Mouse (Mus musculus) cortical plate, adult 2 months (tissue): Measurements from ENCODE around the gene Agbl3. TPM values are rescaled to one million over a fixed set of nuclear protein-coding genes. Genes with fewer than 3 reads are reported as not detected.

Source experiments
- H3K27ac ChIP-seq: fragments of 200-500 bp; 2 replicates; pipeline ENCODE4 v1.5.1; 2012; ENCODE audit warnings: low read length, control low read depth, inconsistent platforms; ENCODE audit not compliant: insufficient read depth
- H3K4me1 ChIP-seq: fragments of 200-500 bp; 2 replicates; pipeline ENCODE4 v1.6.1; 2011; ENCODE audit warnings: low read length; ENCODE audit not compliant: control insufficient read depth, insufficient read depth
- H3K4me3 ChIP-seq: fragments of 200-500 bp; 2 replicates; pipeline ENCODE4 v1.5.1; 2011; ENCODE audit warnings: mild to moderate bottlenecking, low read length, control low read depth; ENCODE audit not compliant: insufficient read depth
- CTCF ChIP-seq: fragments of 200-500 bp; IDR thresholded peaks from 2 replicates; pipeline ENCODE4 v1.5.1; 2011; ENCODE audit warnings: mild to moderate bottlenecking, control low read depth, low read length; ENCODE audit not compliant: insufficient read depth; ENCODE audit errors: extremely low read depth
- POLR2A ChIP-seq: fragments of 200-500 bp; IDR thresholded peaks from 2 replicates; pipeline ENCODE4 v1.6.1; 2011; ENCODE audit warnings: mild to moderate bottlenecking, low read length, control low read depth; ENCODE audit not compliant: insufficient read depth; ENCODE audit errors: extremely low read depth
- polyA plus RNA-seq: library from polyadenylated mRNA; depleted of rRNA; stranded (reverse); fragments of >200 nt; gene quantifications from 2 replicates; pipeline ENCODE4 v1.2.3, GENCODE M21; 2012; rRNA removed

The Agbl3 gene
- polyA plus RNA-seq, 1 experiment: 15.7 TPM

- Histone ChIP-seq H3K4me3 (no peak overlapping the region), H3K4me1 (peaks cover 2% of the 10 kb centered on the region; the same call in 1 of the 2 replicates), H3K27ac (no peak overlapping the region)
- TF ChIP-seq POLR2A: no peak
- TF ChIP-seq CTCF: no peak
Measured at GRCm38 (mm10) chr6:34901911-34902444, 121.7 kb downstream of the Agbl3 start.

- Histone ChIP-seq H3K4me1 (peaks cover 4% of the 10 kb centered on the region; the same call in 1 of the 2 replicates), H3K4me3 (no peak overlapping the region), H3K27ac (no peak overlapping the region)
- TF ChIP-seq CTCF (no peak), POLR2A (no peak)
Measured at GRCm38 (mm10) chr6:34902578-34902977, 122.3 kb downstream of the Agbl3 start.

- H3K27ac ChIP-seq: no peak overlapping the region
- no peak overlapping the region for H3K4me3 ChIP-seq
- no peak for TF ChIP-seq CTCF
- no peak for TF ChIP-seq POLR2A
- H3K4me1 ChIP-seq: peaks cover 6% of the 10 kb centered on the region; the same call in 1 of the 2 replicates
Measured at GRCm38 (mm10) chr6:34903441-34903840, 123.2 kb downstream of the Agbl3 start.

GRCm38 (mm10) chr6:34903851-34904250, 123.6 kb downstream of the Agbl3 start:
- Histone ChIP-seq H3K4me3 (no peak overlapping the region), H3K27ac (no peak overlapping the region), H3K4me1 (peaks cover 6% of the 10 kb centered on the region; the same call in 1 of the 2 replicates)
- TF ChIP-seq CTCF (no peak), POLR2A (no peak)

- no peak overlapping the region for H3K27ac ChIP-seq
- peaks cover 8% of the 10 kb centered on the region; the same call in 1 of the 2 replicates for H3K4me1 ChIP-seq
- no peak overlapping the region for H3K4me3 ChIP-seq
- TF ChIP-seq CTCF: no peak
- TF ChIP-seq POLR2A: no peak
Measured at GRCm38 (mm10) chr6:34904361-34904760, 124.1 kb downstream of the Agbl3 start.

- TF ChIP-seq POLR2A: no peak
- Histone ChIP-seq H3K4me3 (no peak overlapping the region), H3K4me1 (peaks cover 13% of the 10 kb centered on the region; the same call in 1 of the 2 replicates), H3K27ac (no peak overlapping the region)
Measured at GRCm38 (mm10) chr6:34906125-34906524, 125.9 kb downstream of the Agbl3 start.

GRCm38 (mm10) chr6:34906661-34907060, 126.4 kb downstream of the Agbl3 start:
- no peak overlapping the region for H3K4me3 ChIP-seq
- peak overlapping the region; percentile 83 for H3K27ac ChIP-seq
- peaks cover 13% of the 10 kb centered on the region; the same call in 1 of the 2 replicates for H3K4me1 ChIP-seq
- TF ChIP-seq POLR2A (no peak), CTCF (no peak)

GRCm38 (mm10) chr6:34907121-34907614, 126.9 kb downstream of the Agbl3 start:
- H3K4me3 ChIP-seq: no peak overlapping the region
- H3K27ac ChIP-seq: peak overlapping the region; percentile 83
- TF ChIP-seq POLR2A: no peak
- TF ChIP-seq CTCF: no peak
- peaks cover 13% of the 10 kb centered on the region; the same call in 1 of the 2 replicates for H3K4me1 ChIP-seq

GRCm38 (mm10) chr6:34907696-34908260, 127.5 kb downstream of the Agbl3 start:
- TF ChIP-seq CTCF (no peak), POLR2A (no peak)
- Histone ChIP-seq H3K27ac (0 out of 2 replicates have a peak overlapping the region, but pooled peaks have one; percentile 83), H3K4me1 (peaks cover 13% of the 10 kb centered on the region; the same call in 1 of the 2 replicates), H3K4me3 (no peak overlapping the region)

Other genes with a start within 250 kb of the Agbl3 start
- 20.6 and 20.8 TPM in 2 replicates for gene Cald1, start 181.9 kb upstream of the Agbl3 start, polyA plus RNA-seq
- gene Tmem140, start 82.7 kb downstream of the Agbl3 start, polyA plus RNA-seq: 1.8 and 2.7 TPM in 2 replicates
- gene Cyren, start 97.6 kb downstream of the Agbl3 start, polyA plus RNA-seq: 6.4 and 6.5 TPM in 2 replicates
- gene Wdr91, start 130.4 kb downstream of the Agbl3 start, polyA plus RNA-seq: 31.2 and 31.8 TPM in 2 replicates
- gene Stra8, start 139.7 kb downstream of the Agbl3 start, polyA plus RNA-seq: not detected in 2 replicates
- 0.84 and 0.85 TPM in 2 replicates for gene Slc23a4, start 208.0 kb downstream of the Agbl3 start, polyA plus RNA-seq